Mouse (Mus musculus) CH12.LX (cell line): ENCODE measurements around the gene Lpcat3. TPM values are rescaled to one million over a fixed set of nuclear protein-coding genes. Genes with fewer than 3 reads are reported as not detected.

Source experiments
- DNase-seq: peaks from one replicate; pipeline ENCODE4 v3.0.0-alpha.2; 2013; ENCODE audit errors: extremely low read depth
- H3K27ac ChIP-seq: 2 replicates; pipeline ENCODE4 v1.5.1; 2012; ENCODE audit warnings: low read depth, mild to moderate bottlenecking, control low read depth, moderate library complexity; ENCODE audit not compliant: insufficient read depth
- H3K27me3 ChIP-seq: replicated peaks from 2 replicates; pipeline ENCODE3; 2012; ENCODE audit warnings: inconsistent platforms
- H3K36me3 ChIP-seq, 2 experiments: replicated peaks in 1 of 2; 2 replicates each; pipeline versions ENCODE3 to v1.6.1; 2012; ENCODE audit warnings: inconsistent platforms in 1 of 2, low read length in 1 of 2, mild to moderate bottlenecking in 1 of 2, mixed read lengths in 1 of 2, moderate library complexity in 1 of 2; ENCODE audit not compliant: control insufficient read depth in 1 of 2, insufficient read depth in 1 of 2
- H3K4me1 ChIP-seq, 2 experiments: 2 replicates each; pipeline ENCODE4 v1.6.1; 2012; ENCODE audit warnings: inconsistent platforms in 1 of 2, moderate library complexity in 1 of 2; ENCODE audit not compliant: insufficient read depth in 2 of 2, control insufficient read depth in 1 of 2
- H3K4me2 ChIP-seq: 2 replicates; pipeline ENCODE4 v1.6.1; 2012; ENCODE audit warnings: low read depth, mild to moderate bottlenecking, control low read depth; ENCODE audit not compliant: poor library complexity, insufficient read depth, severe bottlenecking
- H3K4me3 ChIP-seq, 3 experiments: fragments of 150-350 bp in 1 of 3; sonication (generic) in 1 of 3; replicated peaks in 1 of 3; 2 replicates each; pipeline versions ENCODE3 to v1.5.1; 2011 to 2012; ENCODE audit warnings: low read depth in 2 of 3, low read length in 2 of 3, mild to moderate bottlenecking in 2 of 3, moderate library complexity in 2 of 3, control low read depth in 1 of 3, improper control_type of control experiment in 1 of 3, inconsistent platforms in 1 of 3, mixed read lengths in 1 of 3; ENCODE audit not compliant: poor library complexity in 1 of 3
- H3K79me2 ChIP-seq: replicated peaks from 2 replicates; pipeline ENCODE4 v1.6.1; 2012; ENCODE audit warnings: mild to moderate bottlenecking, moderate library complexity; ENCODE audit not compliant: control insufficient read depth, poor library complexity, insufficient read depth, severe bottlenecking; ENCODE audit errors: extremely low read depth
- H3K9ac ChIP-seq: 2 replicates; pipeline ENCODE4 v1.6.1; 2012; ENCODE audit warnings: low read depth, mild to moderate bottlenecking, control low read depth, moderate library complexity; ENCODE audit not compliant: insufficient read depth
- H3K9me3 ChIP-seq: replicated peaks from 2 replicates; pipeline ENCODE3; 2012; ENCODE audit warnings: low read length, inconsistent platforms, mixed read lengths
- CHD1 ChIP-seq: IDR thresholded peaks from 2 replicates; pipeline ENCODE4 v1.6.1; 2012; ENCODE audit warnings: low read depth, low read length, improper control_type of control experiment, inconsistent platforms
- ELF1 ChIP-seq: IDR thresholded peaks from 2 replicates; pipeline ENCODE4 v1.6.1; 2014; ENCODE audit warnings: low read depth, mild to moderate bottlenecking, inconsistent platforms, low read length, improper control_type of control experiment
- ETS1 ChIP-seq: conservative IDR thresholded peaks from 2 replicates; pipeline ENCODE4 v1.6.1; 2012; ENCODE audit warnings: low read depth, mild to moderate bottlenecking, inconsistent platforms, low read length, improper control_type of control experiment, moderate library complexity
- GABPA ChIP-seq: IDR thresholded peaks from 2 replicates; pipeline ENCODE4 v1.6.1; 2012; ENCODE audit warnings: low read depth, low read length, improper control_type of control experiment, inconsistent platforms; ENCODE audit not compliant: insufficient replicate concordance
- JUN ChIP-seq: IDR thresholded peaks from 2 replicates; pipeline ENCODE4 v1.6.1; 2011; ENCODE audit warnings: low read depth, mild to moderate bottlenecking, low read length, improper control_type of control experiment, moderate library complexity; ENCODE audit not compliant: insufficient read depth
- KAT2A ChIP-seq: IDR thresholded peaks from 2 replicates; pipeline ENCODE4 v1.6.1; 2012; ENCODE audit warnings: low read length, improper control_type of control experiment, inconsistent platforms; ENCODE audit not compliant: insufficient replicate concordance
- MAX ChIP-seq: IDR thresholded peaks from 2 replicates; pipeline ENCODE4 v1.6.1; 2011; ENCODE audit warnings: low read length, improper control_type of control experiment
- MAZ ChIP-seq: IDR thresholded peaks from 2 replicates; pipeline ENCODE4 v1.6.1; 2012; ENCODE audit warnings: low read depth, mild to moderate bottlenecking, inconsistent platforms, low read length, improper control_type of control experiment, moderate library complexity
- MXI1 ChIP-seq: IDR thresholded peaks from 2 replicates; pipeline ENCODE4 v1.6.1; 2011; ENCODE audit warnings: mild to moderate bottlenecking, low read depth, low read length, improper control_type of control experiment
- NRF1 ChIP-seq: IDR thresholded peaks from 2 replicates; pipeline ENCODE4 v1.6.1; 2014; ENCODE audit warnings: low read depth, mild to moderate bottlenecking, inconsistent platforms, low read length, improper control_type of control experiment, moderate library complexity
- PAX5 ChIP-seq: IDR thresholded peaks from 2 replicates; pipeline ENCODE4 v1.6.1; 2012; ENCODE audit warnings: low read length, inconsistent platforms, mixed read lengths
- POLR2AphosphoS2 ChIP-seq: IDR thresholded peaks from 2 replicates; pipeline ENCODE4 v1.6.1; 2011; ENCODE audit warnings: low read depth, low read length, improper control_type of control experiment
- RAD21 ChIP-seq: IDR thresholded peaks from 2 replicates; pipeline ENCODE4 v1.6.1; 2011; ENCODE audit warnings: low read depth, mild to moderate bottlenecking, low read length, improper control_type of control experiment, moderate library complexity
- SIN3A ChIP-seq: IDR thresholded peaks from 2 replicates; pipeline ENCODE4 v1.6.1; 2012; ENCODE audit warnings: low read length, improper control_type of control experiment, inconsistent platforms
- SMC3 ChIP-seq: IDR thresholded peaks from 2 replicates; pipeline ENCODE4 v1.6.1; 2011; ENCODE audit warnings: low read depth, low read length, improper control_type of control experiment
- TBP ChIP-seq: conservative IDR thresholded peaks from 2 replicates; pipeline ENCODE4 v1.6.1; 2011; ENCODE audit warnings: low read depth, low read length, improper control_type of control experiment
- UBTF ChIP-seq: IDR thresholded peaks from 2 replicates; pipeline ENCODE4 v1.6.1; 2012; ENCODE audit warnings: low read depth, mild to moderate bottlenecking, inconsistent platforms, low read length, improper control_type of control experiment, moderate library complexity
- USF1 ChIP-seq: IDR thresholded peaks from 2 replicates; pipeline ENCODE4 v1.6.1; 2014; ENCODE audit warnings: low read depth, mild to moderate bottlenecking, inconsistent platforms, low read length, improper control_type of control experiment
- USF2 ChIP-seq: conservative IDR thresholded peaks from 2 replicates; pipeline ENCODE4 v1.6.1; 2011; ENCODE audit warnings: low read depth, low read length, improper control_type of control experiment
- ZKSCAN1 ChIP-seq: IDR thresholded peaks from 2 replicates; pipeline ENCODE4 v1.6.1; 2012; ENCODE audit warnings: low read depth, inconsistent platforms, low read length, improper control_type of control experiment, borderline replicate concordance
- ZNF384 ChIP-seq: IDR thresholded peaks from 2 replicates; pipeline ENCODE4 v1.6.1; 2012; ENCODE audit warnings: low read depth, low read length, improper control_type of control experiment, inconsistent platforms
- dilution Hi-C: fragments of 300-500 bp; cut with MboI; formaldehyde crosslinking; loops from 2 replicates; pipeline ENCODE4 v1.14.3; 2020; ENCODE audit warnings: low sequenced_read_pairs; ENCODE audit not compliant: extremely low pct_unique_long_range_greater_than_20kb, extremely low pct_ligation_motif_present
- in situ Hi-C: fragments of 300-500 bp; cut with MboI; formaldehyde crosslinking; loops from 3 replicates; pipeline ENCODE4 v1.14.3; 2019; ENCODE audit warnings: low sequenced_read_pairs, low pct_ligation_motif_present, low pct_unique_long_range_greater_than_20kb, mixed read lengths
- polyA plus RNA-seq: library from polyadenylated mRNA; unstranded; fragments of >175 nt; gene quantifications from 2 replicates; pipeline ENCODE4 v1.2.1, GENCODE M21; 2012; ENCODE audit warnings: low read depth; ENCODE audit not compliant: insufficient read length
- total RNA-seq, 2 experiments: library from RNA; depleted of rRNA; stranded (reverse); fragments of 300-350 nt in 1 of 2; fragments of >200 nt in 1 of 2; gene quantifications; 2 replicates each; pipeline ENCODE4 v1.2.3; 2012 to 2014

The Lpcat3 gene
- total and polyA plus RNA-seq, 3 experiments, result 52.9 to 113 (median 77.0) TPM

GRCm38 (mm10) chr6:124745490-124746295, 82.9 kb downstream of the Lpcat3 start (continued):
- peak; percentile 91 for TF ChIP-seq ELF1
- TF ChIP-seq, all 38 proteins: peak for 30

DNA sequence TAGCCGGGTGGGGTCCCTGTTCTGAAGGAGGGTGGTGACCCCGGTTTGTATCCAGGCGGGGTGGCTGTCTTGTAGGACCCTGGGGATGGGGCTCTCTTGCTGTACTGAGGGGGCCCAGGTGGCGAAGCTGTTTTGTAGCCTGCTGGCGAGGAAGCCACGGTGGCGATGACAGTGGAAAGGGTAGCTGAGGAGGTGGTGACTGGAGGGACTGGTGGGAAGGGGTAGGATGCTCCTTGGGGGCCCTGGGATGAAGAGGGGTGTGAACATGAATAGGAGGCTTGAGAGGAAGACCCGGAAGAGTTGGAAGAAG, 83.4 kb downstream of the Lpcat3 start:
- Histone ChIP-seq H3K4me2 (peak overlapping the region; percentile 73), H3K36me3 (peaks cover 38 to 67% of the 10 kb centered on the region in 2 experiments), H3K27me3 (no peaks in the 10 kb centered on the region), H3K4me3 (peak overlapping the region; percentile 45 to 63 (median 56)), H3K79me2 (0 out of 2 replicates have a peak, but pooled peaks cover 2% of the 10 kb centered on the region), H3K9ac (peak overlapping the region; percentile 74), H3K27ac (no peak overlapping the region), H3K4me1 (peaks cover 16 to 46% of the 10 kb centered on the region in 2 experiments), H3K9me3 (no peaks in the 10 kb centered on the region)
- no peak for TF ChIP-seq UBTF
- TF ChIP-seq ZNF384, result no peak
- TF ChIP-seq SMC3, result no peak
- no peak for TF ChIP-seq TBP
- no peak for TF ChIP-seq USF2
- TF ChIP-seq CHD1, result no peak
- TF ChIP-seq RAD21, result no peak
- no peak for TF ChIP-seq ETS1
- TF ChIP-seq ZKSCAN1, result no peak
- no peak for TF ChIP-seq SIN3A
- TF ChIP-seq KAT2A, result no peak
- no peak for TF ChIP-seq MXI1
- no peak for TF ChIP-seq POLR2AphosphoS2
- TF ChIP-seq GABPA, result no peak
- no peak for TF ChIP-seq USF1
- TF ChIP-seq MAX, result no peak
- no peak for TF ChIP-seq JUN
- no peak for TF ChIP-seq NRF1
- no peak for TF ChIP-seq PAX5
- no peak for TF ChIP-seq MAZ
- DNase-seq, result no peak
- dilution Hi-C loops (no loop called here), in situ Hi-C loops (no loop called here)
